Mouse (Mus musculus): Measurements from ENCODE around the gene Rep15. TPM values are rescaled to one million over a fixed set of nuclear protein-coding genes. Genes with fewer than 3 reads are reported as not detected.

The Rep15 gene
- polyA plus RNA-seq (2014; fragmentation: Nextera tagmentation; extraction: Ambion mirVana) = 1.1 TPM in 2 replicates

DNA sequence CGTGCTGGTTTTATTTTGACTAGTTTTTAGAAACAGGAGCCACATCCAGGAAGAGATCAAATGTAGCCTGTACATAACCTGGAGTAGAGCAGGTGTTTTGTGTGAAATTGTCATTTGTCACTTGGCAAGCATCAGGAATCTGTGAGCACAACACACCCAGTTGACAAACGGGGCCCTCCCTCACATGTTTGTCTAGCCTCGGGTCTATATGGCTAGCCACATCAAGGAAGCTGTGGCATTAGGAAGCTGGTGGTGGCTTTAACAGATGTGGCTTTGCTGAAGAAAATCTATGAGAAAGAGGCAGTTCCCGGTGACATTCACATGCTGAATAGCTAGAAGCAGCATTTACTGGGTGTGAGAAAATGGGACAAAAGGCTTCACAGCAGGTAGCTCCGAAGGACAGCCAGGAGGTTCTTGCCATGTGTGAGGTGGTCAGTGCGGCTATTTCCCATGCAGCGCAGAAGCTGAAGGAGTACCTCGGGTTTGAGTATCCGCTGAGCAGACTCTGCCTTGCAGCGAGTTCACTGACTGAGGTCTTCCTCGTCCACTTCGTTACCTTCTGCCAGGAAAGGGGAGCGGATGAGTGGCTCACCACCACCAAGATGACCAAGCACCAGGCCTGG, at the start of gene Rep15:
Rep15 (plus strand) TSS at position 282 of the 623 bp plus-strand sequence.
- DNase-seq = no peak
- no peaks in the 10 kb centered on the region for H3K4me1 ChIP-seq (ENCODE audit: insufficient read depth)
- H3K4me3 ChIP-seq (ENCODE audit: low read depth, low read length) = no peak within 1 kb of the TSS
- H3K4me2 ChIP-seq = no peak within 1 kb of the TSS
- H3K27ac ChIP-seq (ENCODE audit: low read depth) = no peak within 1 kb of the TSS
- 64% methylated on average over 13 of the region's 13 CpGs for WGBS
- peaks cover 37% of the 10 kb centered on the region for H3K36me3 ChIP-seq (ENCODE audit: insufficient read depth)
- TF ChIP-seq CTCF (IDR thresholded peaks at IDR 0.05; ENCODE audit: low read depth) = no peak
- ATAC-seq (ENCODE audit: insufficient read depth) = no peak
- no peaks in the 10 kb centered on the region for H3K27me3 ChIP-seq (ENCODE audit: insufficient read depth, low read length)
- no peak within 1 kb of the TSS for H3K9ac ChIP-seq
- no peaks in the 10 kb centered on the region for H3K9me3 ChIP-seq (ENCODE audit: low read depth, low read length)

- 72% methylated on average over 3 of the region's 3 CpGs for WGBS
- Histone ChIP-seq H3K4me3 (ENCODE audit: low read depth, low read length) (no peak overlapping the region), H3K27ac (ENCODE audit: low read depth) (no peak overlapping the region), H3K4me2 (no peak overlapping the region), H3K4me1 (ENCODE audit: insufficient read depth) (no peaks in the 10 kb centered on the region), H3K9me3 (ENCODE audit: low read depth, low read length) (no peaks in the 10 kb centered on the region), H3K27me3 (ENCODE audit: insufficient read depth, low read length) (no peaks in the 10 kb centered on the region), H3K36me3 (ENCODE audit: insufficient read depth) (0 out of 2 replicates have a peak, but pooled peaks cover 4% of the 10 kb centered on the region), H3K9ac (no peak overlapping the region)
- no peak for TF ChIP-seq CTCF (IDR thresholded peaks at IDR 0.05; ENCODE audit: low read depth)
- peak; percentile 36 for DNase-seq
- no peak for ATAC-seq (ENCODE audit: insufficient read depth)
Measured at GRCm38 (mm10) chr6:146984569-146984968, 47.8 kb upstream of the Rep15 start.

GRCm38 (mm10) chr6:146994236-146994635, 38.1 kb upstream of the Rep15 start:
- Histone ChIP-seq H3K4me1 (ENCODE audit: insufficient read depth) (no peaks in the 10 kb centered on the region), H3K27ac (ENCODE audit: low read depth) (no peak overlapping the region), H3K27me3 (ENCODE audit: insufficient read depth, low read length) (no peaks in the 10 kb centered on the region), H3K4me2 (no peak overlapping the region), H3K4me3 (ENCODE audit: low read depth, low read length) (no peak overlapping the region), H3K9me3 (ENCODE audit: low read depth, low read length) (no peaks in the 10 kb centered on the region), H3K9ac (no peak overlapping the region), H3K36me3 (ENCODE audit: insufficient read depth) (peaks cover 27% of the 10 kb centered on the region; the same call in 1 of the 2 replicates)
- ATAC-seq (ENCODE audit: insufficient read depth) (no peak), DNase-seq (peak; percentile 90)
- peak; percentile 74 for TF ChIP-seq CTCF (IDR thresholded peaks at IDR 0.05; ENCODE audit: low read depth)
- WGBS = 43% methylated on average over 5 of the region's 5 CpGs

- WGBS = 75% methylated on average over 2 of the region's 2 CpGs
- no peaks in the 10 kb centered on the region for H3K9me3 ChIP-seq (ENCODE audit: low read depth, low read length)
- DNase-seq (no peak), ATAC-seq (ENCODE audit: insufficient read depth) (no peak)
- H3K4me2 ChIP-seq = no peak overlapping the region
- H3K27me3 ChIP-seq (ENCODE audit: insufficient read depth, low read length) = no peaks in the 10 kb centered on the region
- no peak overlapping the region for H3K4me3 ChIP-seq (ENCODE audit: low read depth, low read length)
- H3K36me3 ChIP-seq (ENCODE audit: insufficient read depth) = peaks cover 31% of the 10 kb centered on the region; the same call in 1 of the 2 replicates
- no peak overlapping the region for H3K27ac ChIP-seq (ENCODE audit: low read depth)
- no peak for TF ChIP-seq CTCF (IDR thresholded peaks at IDR 0.05; ENCODE audit: low read depth)
- no peak overlapping the region for H3K9ac ChIP-seq
- no peaks in the 10 kb centered on the region for H3K4me1 ChIP-seq (ENCODE audit: insufficient read depth)
Measured at GRCm38 (mm10) chr6:146995391-146995790, 37.0 kb upstream of the Rep15 start.

GRCm38 (mm10) chr6:146995878-146996277, 36.5 kb upstream of the Rep15 start:
- no peak overlapping the region for H3K9ac ChIP-seq
- ATAC-seq (ENCODE audit: insufficient read depth) (no peak), DNase-seq (no peak)
- WGBS = 88% methylated on average over 6 of the region's 6 CpGs
- H3K4me1 ChIP-seq (ENCODE audit: insufficient read depth) = no peaks in the 10 kb centered on the region
- no peak for TF ChIP-seq CTCF (IDR thresholded peaks at IDR 0.05; ENCODE audit: low read depth)
- peaks cover 30% of the 10 kb centered on the region for H3K36me3 ChIP-seq (ENCODE audit: insufficient read depth)
- H3K4me3 ChIP-seq (ENCODE audit: low read depth, low read length) = no peak overlapping the region
- no peak overlapping the region for H3K4me2 ChIP-seq
- H3K9me3 ChIP-seq (ENCODE audit: low read depth, low read length) = no peaks in the 10 kb centered on the region
- H3K27me3 ChIP-seq (ENCODE audit: insufficient read depth, low read length) = no peaks in the 10 kb centered on the region
- H3K27ac ChIP-seq (ENCODE audit: low read depth) = no peak overlapping the region

- Histone ChIP-seq H3K4me1 (ENCODE audit: insufficient read depth) (no peaks in the 10 kb centered on the region), H3K9ac (no peak overlapping the region), H3K9me3 (ENCODE audit: low read depth, low read length) (no peaks in the 10 kb centered on the region), H3K27me3 (ENCODE audit: insufficient read depth, low read length) (no peaks in the 10 kb centered on the region), H3K36me3 (ENCODE audit: insufficient read depth) (peaks cover 42% of the 10 kb centered on the region), H3K27ac (ENCODE audit: low read depth) (no peak overlapping the region), H3K4me3 (ENCODE audit: low read depth, low read length) (no peak overlapping the region), H3K4me2 (no peak overlapping the region)
- 58% methylated on average over 6 of the region's 6 CpGs for WGBS
- ATAC-seq (ENCODE audit: insufficient read depth) (no peak), DNase-seq (no peak)
- TF ChIP-seq CTCF (IDR thresholded peaks at IDR 0.05; ENCODE audit: low read depth) = no peak
Measured at GRCm38 (mm10) chr6:146997006-146997405, 35.4 kb upstream of the Rep15 start.

DNA sequence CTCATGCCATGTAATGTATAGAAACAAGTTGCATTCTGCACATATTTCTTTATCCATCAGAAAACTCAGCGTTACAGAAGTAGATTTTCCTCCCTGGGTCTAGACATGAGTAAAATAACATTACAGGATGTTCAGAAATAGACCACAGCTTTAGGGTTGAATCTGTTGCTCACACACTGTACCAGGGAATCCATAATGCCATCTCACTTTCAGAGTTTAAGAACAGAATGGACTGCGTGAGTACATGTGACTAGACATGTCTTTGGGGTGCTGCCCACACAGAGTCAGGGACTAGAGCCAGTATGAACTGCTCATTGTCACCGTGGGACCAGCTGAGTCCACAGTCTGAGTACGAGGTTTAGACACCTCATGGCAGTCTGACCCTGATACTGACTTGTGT, 33.7 kb upstream of the Rep15 start:
- H3K9ac ChIP-seq = no peak overlapping the region
- H3K4me3 ChIP-seq (ENCODE audit: low read depth, low read length) = no peak overlapping the region
- no peaks in the 10 kb centered on the region for H3K4me1 ChIP-seq (ENCODE audit: insufficient read depth)
- no peak for DNase-seq
- 84% methylated on average over 4 of the region's 4 CpGs for WGBS
- H3K27ac ChIP-seq (ENCODE audit: low read depth) = no peak overlapping the region
- H3K36me3 ChIP-seq (ENCODE audit: insufficient read depth) = peaks cover 46% of the 10 kb centered on the region
- H3K4me2 ChIP-seq = no peak overlapping the region
- TF ChIP-seq CTCF (IDR thresholded peaks at IDR 0.05; ENCODE audit: low read depth) = no peak
- no peaks in the 10 kb centered on the region for H3K9me3 ChIP-seq (ENCODE audit: low read depth, low read length)
- H3K27me3 ChIP-seq (ENCODE audit: insufficient read depth, low read length) = no peaks in the 10 kb centered on the region
- no peak for ATAC-seq (ENCODE audit: insufficient read depth)

All from lung, embryonic 14.5 days (tissue).